Mouse (Mus musculus) forebrain, embryonic 14.5 days (tissue): ENCODE results near the gene Gna14. TPM values are rescaled to one million over a fixed set of nuclear protein-coding genes. Genes with fewer than 3 reads are reported as not detected.

ENCODE experiments used
- ATAC-seq: fragments of 200-750 bp; cut with Nextera tagmentation; 2 replicates; pipeline ENCODE4 v1.8.0; 2017; ENCODE audit warnings: mild to moderate bottlenecking, moderate library complexity
- DNase-seq: peaks from one replicate; pipeline ENCODE4 v3.0.0-alpha.2; 2015; ENCODE audit warnings: low spot score
- H3K27ac ChIP-seq: fragments of 300-500 bp; sonication (generic); 2 replicates; pipeline ENCODE4 v1.5.1; 2014; ENCODE audit warnings: low read depth, mild to moderate bottlenecking, control low read depth, low read length, moderate library complexity
- H3K27me3 ChIP-seq: fragments of 300-500 bp; sonication (generic); replicated peaks from 2 replicates; pipeline ENCODE4 v1.6.1; 2014; ENCODE audit warnings: low read length, control low read depth, mixed read lengths; ENCODE audit not compliant: control insufficient read depth, insufficient read depth
- H3K36me3 ChIP-seq: fragments of 300-500 bp; sonication (generic); 2 replicates; pipeline ENCODE4 v1.6.1; 2014; ENCODE audit warnings: low read length, control low read depth; ENCODE audit not compliant: control insufficient read depth, insufficient read depth
- H3K4me1 ChIP-seq: fragments of 300-500 bp; sonication (generic); 2 replicates; pipeline ENCODE4 v1.6.1; 2014; ENCODE audit warnings: antibody characterized with exemption, low read length, control low read depth; ENCODE audit not compliant: control insufficient read depth, insufficient read depth
- H3K4me2 ChIP-seq: fragments of 300-500 bp; sonication (generic); 2 replicates; pipeline ENCODE4 v1.6.1; 2014; ENCODE audit warnings: mild to moderate bottlenecking, control low read depth, low read length
- H3K4me3 ChIP-seq: fragments of 300-500 bp; sonication (generic); 2 replicates; pipeline ENCODE4 v1.5.1; 2014; ENCODE audit warnings: low read depth, low read length, control low read depth
- H3K9ac ChIP-seq: fragments of 300-500 bp; sonication (generic); 2 replicates; pipeline ENCODE4 v1.6.1; 2014; ENCODE audit warnings: mild to moderate bottlenecking, low read length, control low read depth, moderate library complexity
- H3K9me3 ChIP-seq: fragments of 300-500 bp; sonication (generic); replicated peaks from 2 replicates; pipeline ENCODE4 v1.6.1; 2016; ENCODE audit warnings: low read length, control low read depth, mixed read lengths; ENCODE audit not compliant: control insufficient read depth
- WGBS: fragments of 180-500 bp; shearing (Covaris S2); extraction: QIAGEN DNeasy Blood & Tissue Kit; methylation state at CpG from one replicate; pipeline ENCODE4 v1.1.7; 2014; 5-methylcytosine and 5-hydroxymethylcytosine counted together
- polyA plus RNA-seq: library from polyadenylated mRNA; unstranded; fragments of >200 nt; fragmentation: Nextera tagmentation; extraction: Ambion mirVana; gene quantifications from 2 replicates; pipeline ENCODE4 v1.2.1, GENCODE M21; 2014

Gna14 gene
- polyA plus RNA-seq, 1 experiment from 2014 or later: 1.8 TPM

DNA sequence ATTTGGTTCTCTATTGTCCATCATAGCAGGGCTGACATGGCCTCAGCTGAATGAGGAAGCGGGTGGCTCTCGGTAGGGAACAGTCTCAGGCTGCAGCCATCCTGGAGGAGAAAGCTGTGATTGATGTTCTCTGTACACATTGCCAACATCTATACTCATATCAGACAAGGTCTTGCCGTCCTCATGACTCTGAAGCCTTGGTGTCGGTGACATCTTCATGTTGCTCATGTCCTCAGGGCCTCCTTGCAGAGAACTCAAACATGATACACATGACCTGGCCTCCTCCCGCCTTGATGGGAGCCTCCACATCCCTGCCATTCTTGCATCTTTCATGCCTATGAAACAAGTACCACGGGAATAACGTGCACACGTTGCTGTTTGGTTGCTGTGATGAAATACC lies 144.9 kb downstream of the Gna14 start:
- Histone ChIP-seq H3K4me1 (no peaks in the 10 kb centered on the region), H3K9me3 (no peaks in the 10 kb centered on the region), H3K4me3 (no peak overlapping the region), H3K36me3 (no peaks in the 10 kb centered on the region), H3K27ac (no peak overlapping the region), H3K27me3 (no peaks in the 10 kb centered on the region), H3K4me2 (no peak overlapping the region), H3K9ac (no peak overlapping the region)
- ATAC-seq: no peak
- WGBS: 92% methylated on average over 8 of the region's 8 CpGs
- no peak for DNase-seq

DNA sequence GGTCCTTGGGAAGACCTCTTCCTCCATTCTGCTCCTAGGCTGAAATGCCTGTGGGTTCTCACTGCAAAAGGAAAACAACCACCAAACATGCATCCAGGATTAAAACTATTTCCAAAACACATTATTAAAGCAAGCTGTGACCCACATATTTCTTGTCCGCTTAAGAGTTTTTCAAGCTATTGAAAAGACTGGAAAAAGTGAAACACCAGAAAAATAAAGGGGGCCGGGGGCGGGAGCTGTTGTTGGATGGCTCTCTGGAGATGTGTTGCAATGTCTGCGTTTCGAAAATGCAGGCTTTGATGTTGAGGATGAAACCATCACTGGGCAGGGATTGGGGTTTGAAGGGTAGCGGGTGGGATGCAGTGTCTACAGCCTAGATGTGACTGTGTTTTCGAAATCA lies 149.0 kb downstream of the Gna14 start:
- WGBS: 95% methylated on average over 7 of the region's 7 CpGs

GRCm38 (mm10) chr19:16585379-16585778 lies 149.8 kb downstream of the Gna14 start:
- 11% methylated on average over 3 of the region's 3 CpGs for WGBS
- Histone ChIP-seq H3K4me3 (no peak overlapping the region), H3K27ac (no peak overlapping the region), H3K9me3 (no peaks in the 10 kb centered on the region), H3K27me3 (no peaks in the 10 kb centered on the region), H3K4me1 (no peaks in the 10 kb centered on the region), H3K4me2 (no peak overlapping the region), H3K36me3 (no peaks in the 10 kb centered on the region), H3K9ac (no peak overlapping the region)
- DNase-seq (peak; percentile 28), ATAC-seq (no peak)

More for the DNA sequence above, 149.0 kb downstream of the Gna14 start:
- Histone ChIP-seq H3K4me2 (no peak overlapping the region), H3K9me3 (no peaks in the 10 kb centered on the region), H3K9ac (no peak overlapping the region), H3K4me1 (no peaks in the 10 kb centered on the region), H3K36me3 (no peaks in the 10 kb centered on the region), H3K4me3 (no peak overlapping the region), H3K27ac (no peak overlapping the region), H3K27me3 (no peaks in the 10 kb centered on the region)
- no peak for ATAC-seq
- no peak for DNase-seq

DNA sequence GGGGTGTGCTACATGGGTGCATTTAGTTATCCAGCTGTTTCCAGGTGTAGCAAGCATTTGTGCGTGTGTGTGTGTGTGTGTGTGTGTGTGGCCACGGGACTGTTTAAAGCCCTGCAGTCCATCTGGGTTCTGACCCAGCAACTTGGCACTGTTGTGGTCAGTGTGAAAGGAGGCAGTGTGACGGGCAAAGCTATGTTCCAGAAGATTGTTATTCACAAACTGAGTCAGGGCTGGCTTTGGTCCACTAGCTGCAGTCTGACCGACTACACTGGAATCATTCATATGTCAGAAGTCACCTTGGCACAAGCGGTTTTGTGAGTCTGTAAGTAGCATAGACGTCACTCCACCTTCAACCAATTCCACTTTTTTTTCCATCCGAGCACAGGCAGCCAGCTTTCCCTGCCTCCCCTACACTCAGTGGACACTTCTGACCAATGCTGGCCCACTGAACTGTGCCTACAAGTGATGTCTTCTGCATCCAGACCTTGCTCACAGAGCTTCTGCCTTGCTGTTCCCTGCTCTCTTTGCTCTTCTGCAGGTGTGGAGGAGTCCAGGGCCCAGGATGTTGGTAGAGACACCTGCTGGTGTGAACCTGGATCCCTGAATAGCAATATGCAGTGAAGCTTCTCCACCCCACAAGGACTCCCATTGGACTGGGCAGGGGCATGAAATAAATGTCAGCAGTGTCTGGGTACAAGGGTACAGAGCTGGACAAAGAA lies 157.9 kb downstream of the Gna14 start:
- Histone ChIP-seq H3K9me3 (no peaks in the 10 kb centered on the region), H3K4me1 (no peaks in the 10 kb centered on the region), H3K27me3 (no peaks in the 10 kb centered on the region), H3K4me3 (no peak overlapping the region), H3K27ac (no peak overlapping the region), H3K36me3 (no peaks in the 10 kb centered on the region), H3K4me2 (no peak overlapping the region), H3K9ac (no peak overlapping the region)
- no peak for DNase-seq
- 95% methylated on average over 7 of the region's 7 CpGs for WGBS
- ATAC-seq: no peak

GRCm38 (mm10) chr19:16593975-16594317 lies 158.4 kb downstream of the Gna14 start:
- Histone ChIP-seq H3K4me2 (no peak overlapping the region), H3K4me1 (no peaks in the 10 kb centered on the region), H3K9me3 (no peaks in the 10 kb centered on the region), H3K27ac (no peak overlapping the region), H3K27me3 (no peaks in the 10 kb centered on the region), H3K36me3 (no peaks in the 10 kb centered on the region), H3K9ac (no peak overlapping the region), H3K4me3 (no peak overlapping the region)
- DNase-seq (no peak), ATAC-seq (no peak)

- no peaks in the 10 kb centered on the region for H3K27me3 ChIP-seq
- no peak for DNase-seq
- H3K9ac ChIP-seq: no peak overlapping the region
- no peak overlapping the region for H3K27ac ChIP-seq
- no peaks in the 10 kb centered on the region for H3K9me3 ChIP-seq
- no peaks in the 10 kb centered on the region for H3K4me1 ChIP-seq
- no peaks in the 10 kb centered on the region for H3K36me3 ChIP-seq
- H3K4me3 ChIP-seq: no peak overlapping the region
- H3K4me2 ChIP-seq: no peak overlapping the region
- WGBS: 69% methylated on average over 6 of the region's 6 CpGs
- ATAC-seq: no peak
Measured at GRCm38 (mm10) chr19:16597216-16597615, 161.7 kb downstream of the Gna14 start.

DNA sequence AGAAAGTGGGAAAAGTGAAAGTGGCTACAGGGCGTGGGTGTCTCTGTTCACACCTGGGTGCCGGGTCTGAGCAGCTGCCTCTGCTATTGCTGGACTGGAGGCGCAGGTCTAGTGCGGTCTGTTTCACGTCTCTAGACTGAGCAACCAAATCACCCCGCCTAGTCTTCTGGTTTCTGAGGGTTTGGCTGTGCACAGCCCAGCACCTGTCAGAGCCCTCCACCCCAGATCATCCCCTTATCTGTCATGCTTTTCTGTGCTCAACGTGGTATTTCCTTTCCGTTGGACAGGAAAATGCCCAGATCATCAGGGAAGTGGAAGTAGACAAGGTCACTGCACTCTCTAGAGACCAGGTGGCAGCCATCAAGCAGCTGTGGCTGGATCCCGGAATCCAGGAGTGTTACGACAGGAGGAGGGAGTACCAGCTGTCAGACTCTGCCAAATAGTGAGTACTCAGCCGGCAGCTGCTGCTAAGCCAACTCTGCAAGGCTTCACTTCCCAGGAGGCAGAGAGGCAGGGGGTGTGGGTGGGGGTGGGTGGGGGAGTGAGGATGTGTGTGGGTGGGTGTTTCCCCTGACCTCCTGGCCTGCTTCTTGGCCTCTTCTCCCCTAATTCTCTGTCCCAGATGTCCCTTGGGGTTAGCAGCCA lies 163.2 kb downstream of the Gna14 start:
- no peak overlapping the region for H3K9ac ChIP-seq
- ATAC-seq (peak; percentile 70), DNase-seq (peak; percentile 48)
- no peaks in the 10 kb centered on the region for H3K4me1 ChIP-seq
- H3K9me3 ChIP-seq: no peaks in the 10 kb centered on the region
- H3K27ac ChIP-seq: no peak overlapping the region
- no peak overlapping the region for H3K4me2 ChIP-seq
- no peak overlapping the region for H3K4me3 ChIP-seq
- H3K27me3 ChIP-seq: no peaks in the 10 kb centered on the region
- WGBS: 57% methylated on average over 11 of the region's 11 CpGs
- no peaks in the 10 kb centered on the region for H3K36me3 ChIP-seq

DNA sequence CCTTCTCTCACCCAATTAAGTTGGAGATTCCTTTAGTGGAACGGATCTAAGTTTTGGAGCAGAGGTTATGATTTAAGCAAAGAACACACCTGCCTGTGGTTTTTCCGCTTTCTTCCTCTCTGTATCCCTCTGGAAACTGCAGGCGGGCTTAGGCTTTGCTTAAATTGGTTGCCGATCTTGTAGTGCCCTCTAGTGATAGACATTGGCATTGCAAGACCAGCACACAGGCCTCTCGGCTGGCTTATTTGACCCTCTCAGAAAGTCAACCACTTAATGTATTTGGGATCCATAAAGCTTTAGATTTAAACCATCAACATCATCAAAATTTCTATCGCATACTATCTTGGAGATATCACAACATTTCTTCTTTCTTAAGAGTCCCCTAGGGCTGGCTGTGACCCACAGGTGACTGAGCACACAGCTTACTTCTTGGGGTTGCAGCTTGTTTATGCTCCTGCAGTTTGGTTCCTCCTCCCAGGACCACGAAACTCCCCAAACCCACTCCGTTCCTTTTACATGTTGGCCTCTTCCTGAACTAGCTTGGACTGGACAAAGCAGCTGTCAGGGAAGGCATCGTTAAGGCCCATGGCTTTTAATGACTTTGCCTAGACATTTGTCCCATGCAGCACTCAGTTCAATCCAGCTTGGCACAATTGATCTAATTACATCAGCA lies 163.9 kb downstream of the Gna14 start:
- no peak overlapping the region for H3K27ac ChIP-seq
- no peaks in the 10 kb centered on the region for H3K4me1 ChIP-seq
- H3K9me3 ChIP-seq: no peaks in the 10 kb centered on the region
- ATAC-seq (peak; percentile 86), DNase-seq (peak; percentile 90)
- H3K4me3 ChIP-seq: no peak overlapping the region
- H3K9ac ChIP-seq: no peak overlapping the region
- WGBS: 8% methylated on average over 9 of the region's 9 CpGs
- no peaks in the 10 kb centered on the region for H3K36me3 ChIP-seq
- no peaks in the 10 kb centered on the region for H3K27me3 ChIP-seq
- H3K4me2 ChIP-seq: no peak overlapping the region

GRCm38 (mm10) chr19:16602026-16602425 lies 166.5 kb downstream of the Gna14 start:
- H3K36me3 ChIP-seq: no peaks in the 10 kb centered on the region
- no peak overlapping the region for H3K9ac ChIP-seq
- no peaks in the 10 kb centered on the region for H3K4me1 ChIP-seq
- no peak overlapping the region for H3K4me3 ChIP-seq
- H3K4me2 ChIP-seq: no peak overlapping the region
- no peaks in the 10 kb centered on the region for H3K27me3 ChIP-seq
- H3K27ac ChIP-seq: no peak overlapping the region
- H3K9me3 ChIP-seq: no peaks in the 10 kb centered on the region
- ATAC-seq: no peak
- 89% methylated on average over 8 of the region's 8 CpGs for WGBS
- DNase-seq: no peak
